Mouse (Mus musculus) B cell, adult 62 days (primary cell): Measurements from ENCODE around the gene Lipf. TPM values are rescaled to one million over a fixed set of nuclear protein-coding genes. Genes with fewer than 3 reads are reported as not detected.

Source experiments
- total RNA-seq: library from RNA; stranded (reverse); gene quantifications from 4 replicates; pipeline ENCODE4 v1.2.4, GENCODE M21; 2023

The Lipf gene
- not detected in 4 replicates for total RNA-seq

DNA sequence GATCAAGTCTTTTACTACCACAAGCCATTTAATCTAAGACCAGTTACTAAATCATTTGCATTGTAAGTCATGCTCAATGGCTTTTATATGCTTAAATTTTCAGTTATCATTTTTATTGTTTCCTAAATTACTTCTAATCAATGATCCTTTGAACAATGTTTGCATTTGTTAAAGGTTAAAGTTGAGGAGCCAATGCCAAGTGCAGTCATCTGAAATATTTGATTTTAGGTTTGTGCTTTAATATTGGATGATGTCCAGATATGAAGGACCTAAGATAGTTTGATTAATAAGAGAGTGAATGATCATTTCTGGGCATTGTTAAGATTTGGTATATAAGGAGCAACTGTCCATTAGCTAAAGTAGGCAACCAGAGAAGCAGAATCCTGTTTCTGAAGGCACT is at the start of gene Lipf:
Lipf (plus strand) TSS at position 301 of the 400 bp plus-strand sequence.

GRCm38 (mm10) chr19:34008002-34008401 is 47.0 kb downstream of the Lipf start, which contains the start of gene Lipk:
TSS of gene Lipk (plus strand) at chr19:34008290.

Other genes starting within 250 kb of the Lipf start
- gene Lipo2, start 209.8 kb upstream of the Lipf start, total RNA-seq = 0.34 TPM in 1 of 4 replicates, not detected in the others
- gene Lipo3, start 199.2 kb upstream of the Lipf start, total RNA-seq = 4.3 to 5.0 TPM (median 4.9 TPM) in 4 replicates
- not detected in 4 replicates for gene Lipo1, start 173.7 kb upstream of the Lipf start, total RNA-seq
- gene Lipk, start 47.1 kb downstream of the Lipf start, total RNA-seq = not detected in 4 replicates
- gene Lipn, start 106.2 kb downstream of the Lipf start, total RNA-seq = not detected in 4 replicates
- gene Lipm, start 139.7 kb downstream of the Lipf start, total RNA-seq = not detected in 4 replicates
- 0.33 to 0.58 TPM (median 0.45 TPM) in 4 replicates for gene Ankrd22, start 204.9 kb downstream of the Lipf start, total RNA-seq
- 37.2 to 42.8 TPM (median 38.7 TPM) in 4 replicates for gene Stambpl1, start 231.0 kb downstream of the Lipf start, total RNA-seq